Mouse (Mus musculus): ENCODE results near the gene Hsp90ab1. TPM values are rescaled to one million over a fixed set of nuclear protein-coding genes. Genes with fewer than 3 reads are reported as not detected.

Gene Hsp90ab1
- polyA plus RNA-seq, 1 experiment from 2014 or later, result 1,475 TPM

- Histone ChIP-seq H3K4me1 (ENCODE audit: control insufficient read depth, insufficient read depth, low read length) (peaks cover 21% of the 10 kb centered on the region), H3K4me3 (ENCODE audit: low read length) (no peak overlapping the region), H3K4me2 (ENCODE audit: low read depth, low read length) (no peak overlapping the region), H3K36me3 (ENCODE audit: control insufficient read depth, insufficient read depth, low read length) (peaks cover 27% of the 10 kb centered on the region), H3K9ac (ENCODE audit: low read depth, low read length) (no peak overlapping the region), H3K9me3 (ENCODE audit: control insufficient read depth, low read length) (no peaks in the 10 kb centered on the region), H3K27ac (ENCODE audit: low read length) (no peak overlapping the region), H3K27me3 (replicated peaks; ENCODE audit: control insufficient read depth, insufficient read depth, low read length) (no peaks in the 10 kb centered on the region)
- no peak for ATAC-seq
- WGBS, result 58% methylated on average over 1 of the region's 1 CpGs
Measured at GRCm38 (mm10) chr17:45566031-45566359, 7.1 kb downstream of the Hsp90ab1 start.

- peaks cover 17% of the 10 kb centered on the region for H3K4me1 ChIP-seq (ENCODE audit: control insufficient read depth, insufficient read depth, low read length)
- peak overlapping the region; percentile 89 for H3K4me2 ChIP-seq (ENCODE audit: low read depth, low read length)
- WGBS, result 89% methylated on average over 11 of the region's 11 CpGs
- no peak for ATAC-seq
- no peaks in the 10 kb centered on the region for H3K9me3 ChIP-seq (ENCODE audit: control insufficient read depth, low read length)
- H3K27me3 ChIP-seq (replicated peaks; ENCODE audit: control insufficient read depth, insufficient read depth, low read length), result no peaks in the 10 kb centered on the region
- peak overlapping the region; percentile 97 for H3K9ac ChIP-seq (ENCODE audit: low read depth, low read length)
- H3K4me3 ChIP-seq (ENCODE audit: low read length), result peak overlapping the region; percentile 88
- peaks cover 18% of the 10 kb centered on the region for H3K36me3 ChIP-seq (ENCODE audit: control insufficient read depth, insufficient read depth, low read length)
- H3K27ac ChIP-seq (ENCODE audit: low read length), result peak overlapping the region; percentile 81; the same call in 1 of the 2 replicates
Measured at GRCm38 (mm10) chr17:45565103-45565502, 8.0 kb downstream of the Hsp90ab1 start.

GRCm38 (mm10) chr17:45564531-45565084 is 8.5 kb downstream of the Hsp90ab1 start:
- peaks cover 14% of the 10 kb centered on the region for H3K36me3 ChIP-seq (ENCODE audit: control insufficient read depth, insufficient read depth, low read length)
- no peaks in the 10 kb centered on the region for H3K27me3 ChIP-seq (replicated peaks; ENCODE audit: control insufficient read depth, insufficient read depth, low read length)
- peak overlapping the region; percentile 97 for H3K9ac ChIP-seq (ENCODE audit: low read depth, low read length)
- H3K27ac ChIP-seq (ENCODE audit: low read length), result peak overlapping the region; percentile 81
- no peaks in the 10 kb centered on the region for H3K9me3 ChIP-seq (ENCODE audit: control insufficient read depth, low read length)
- WGBS, result 7% methylated on average over 18 of the region's 18 CpGs
- peaks cover 16% of the 10 kb centered on the region for H3K4me1 ChIP-seq (ENCODE audit: control insufficient read depth, insufficient read depth, low read length)
- H3K4me3 ChIP-seq (ENCODE audit: low read length), result peak overlapping the region; percentile 88
- peak; percentile 16 for ATAC-seq
- peak overlapping the region; percentile 89 for H3K4me2 ChIP-seq (ENCODE audit: low read depth, low read length)

- peak within 1 kb of the TSS; percentile 88 for H3K4me3 ChIP-seq (ENCODE audit: low read length)
- H3K36me3 ChIP-seq (ENCODE audit: control insufficient read depth, insufficient read depth, low read length), result peaks cover 14% of the 10 kb centered on the region
- H3K4me1 ChIP-seq (ENCODE audit: control insufficient read depth, insufficient read depth, low read length), result peaks cover 16% of the 10 kb centered on the region
- H3K9ac ChIP-seq (ENCODE audit: low read depth, low read length), result peak within 1 kb of the TSS; percentile 97
- under 1% methylated on average over 58 of the region's 61 CpGs for WGBS
- peak within 1 kb of the TSS; percentile 89 for H3K4me2 ChIP-seq (ENCODE audit: low read depth, low read length)
- H3K9me3 ChIP-seq (ENCODE audit: control insufficient read depth, low read length), result no peaks in the 10 kb centered on the region
- H3K27me3 ChIP-seq (replicated peaks; ENCODE audit: control insufficient read depth, insufficient read depth, low read length), result no peaks in the 10 kb centered on the region
- peak; percentile 87 for ATAC-seq
- peak within 1 kb of the TSS; percentile 81 for H3K27ac ChIP-seq (ENCODE audit: low read length)
Measured at GRCm38 (mm10) chr17:45563655-45564530, 9.2 kb downstream of the Hsp90ab1 start, which contains the start of gene Slc35b2. Slc35b2 (plus strand) TSS chr17:45563874.

- peaks cover 16% of the 10 kb centered on the region for H3K4me1 ChIP-seq (ENCODE audit: control insufficient read depth, insufficient read depth, low read length)
- peak overlapping the region; percentile 89; the same call in 1 of the 2 replicates for H3K4me2 ChIP-seq (ENCODE audit: low read depth, low read length)
- H3K27ac ChIP-seq (ENCODE audit: low read length), result no peak overlapping the region
- no peaks in the 10 kb centered on the region for H3K9me3 ChIP-seq (ENCODE audit: control insufficient read depth, low read length)
- peak overlapping the region; percentile 97; the same call in 1 of the 2 replicates for H3K9ac ChIP-seq (ENCODE audit: low read depth, low read length)
- WGBS, result 73% methylated on average over 12 of the region's 12 CpGs
- peaks cover 11% of the 10 kb centered on the region for H3K36me3 ChIP-seq (ENCODE audit: control insufficient read depth, insufficient read depth, low read length)
- no peak overlapping the region for H3K4me3 ChIP-seq (ENCODE audit: low read length)
- no peaks in the 10 kb centered on the region for H3K27me3 ChIP-seq (replicated peaks; ENCODE audit: control insufficient read depth, insufficient read depth, low read length)
- ATAC-seq, result no peak
Measured at GRCm38 (mm10) chr17:45563216-45563615, 9.9 kb downstream of the Hsp90ab1 start.

- Histone ChIP-seq H3K4me1 (ENCODE audit: control insufficient read depth, insufficient read depth, low read length) (peaks cover 17% of the 10 kb centered on the region), H3K4me2 (ENCODE audit: low read depth, low read length) (no peak overlapping the region), H3K4me3 (ENCODE audit: low read length) (no peak overlapping the region), H3K9me3 (ENCODE audit: control insufficient read depth, low read length) (no peaks in the 10 kb centered on the region), H3K27me3 (replicated peaks; ENCODE audit: control insufficient read depth, insufficient read depth, low read length) (peaks cover 9% of the 10 kb centered on the region; the same call in 1 of the 2 replicates), H3K27ac (ENCODE audit: low read length) (no peak overlapping the region), H3K36me3 (ENCODE audit: control insufficient read depth, insufficient read depth, low read length) (no peaks in the 10 kb centered on the region), H3K9ac (ENCODE audit: low read depth, low read length) (no peak overlapping the region)
- WGBS, result 87% methylated on average over 15 of the region's 15 CpGs
- no peak for ATAC-seq
Measured at GRCm38 (mm10) chr17:45559732-45560525, 13.1 kb downstream of the Hsp90ab1 start.

GRCm38 (mm10) chr17:45557998-45558862 is 14.8 kb downstream of the Hsp90ab1 start:
- Histone ChIP-seq H3K36me3 (ENCODE audit: control insufficient read depth, insufficient read depth, low read length) (no peaks in the 10 kb centered on the region), H3K27me3 (replicated peaks; ENCODE audit: control insufficient read depth, insufficient read depth, low read length) (peaks cover 9% of the 10 kb centered on the region; the same call in 1 of the 2 replicates), H3K9ac (ENCODE audit: low read depth, low read length) (0 out of 2 replicates have a peak overlapping the region, but pooled peaks have one; percentile 10), H3K27ac (ENCODE audit: low read length) (no peak overlapping the region), H3K4me3 (ENCODE audit: low read length) (no peak overlapping the region), H3K4me1 (ENCODE audit: control insufficient read depth, insufficient read depth, low read length) (peaks cover 11% of the 10 kb centered on the region; the same call in 1 of the 2 replicates), H3K4me2 (ENCODE audit: low read depth, low read length) (no peak overlapping the region), H3K9me3 (ENCODE audit: control insufficient read depth, low read length) (no peaks in the 10 kb centered on the region)
- WGBS, result 70% methylated on average over 16 of the region's 16 CpGs
- no peak for ATAC-seq

GRCm38 (mm10) chr17:45557246-45557824 is 15.7 kb downstream of the Hsp90ab1 start:
- H3K4me3 ChIP-seq (ENCODE audit: low read length), result no peak overlapping the region
- H3K9me3 ChIP-seq (ENCODE audit: control insufficient read depth, low read length), result no peaks in the 10 kb centered on the region
- 0 out of 2 replicates have a peak overlapping the region, but pooled peaks have one; percentile 94 for H3K4me2 ChIP-seq (ENCODE audit: low read depth, low read length)
- ATAC-seq, result no peak
- 0 out of 2 replicates have a peak overlapping the region, but pooled peaks have one; percentile 11 for H3K9ac ChIP-seq (ENCODE audit: low read depth, low read length)
- H3K4me1 ChIP-seq (ENCODE audit: control insufficient read depth, insufficient read depth, low read length), result peaks cover 11% of the 10 kb centered on the region; the same call in 1 of the 2 replicates
- H3K36me3 ChIP-seq (ENCODE audit: control insufficient read depth, insufficient read depth, low read length), result no peaks in the 10 kb centered on the region
- no peak overlapping the region for H3K27ac ChIP-seq (ENCODE audit: low read length)
- WGBS, result 86% methylated on average over 5 of the region's 7 CpGs
- H3K27me3 ChIP-seq (replicated peaks; ENCODE audit: control insufficient read depth, insufficient read depth, low read length), result peaks cover 9% of the 10 kb centered on the region; the same call in 1 of the 2 replicates

Data from intestine, embryonic 16.5 days (tissue).